Mouse (Mus musculus): Measurements from ENCODE around the gene Ppp1r12a.

Ppp1r12a gene

GRCm38 (mm10) chr10:108310195-108310594 lies 148.2 kb downstream of the Ppp1r12a start:
- Histone ChIP-seq H3K36me3 (ENCODE audit: insufficient read depth, low read length) (no peaks in the 10 kb centered on the region), H3K4me1 (replicated peaks; ENCODE audit: low read depth, low read length) (no peaks in the 10 kb centered on the region), H3K4me3 (replicated peaks; ENCODE audit: low read length) (no peak overlapping the region), H3K27me3 (ENCODE audit: insufficient read depth, low read length) (no peaks in the 10 kb centered on the region), H3K9me3 (ENCODE audit: low read length) (no peaks in the 10 kb centered on the region)
- no peak for TF ChIP-seq POU5F1 (IDR thresholded peaks at IDR 0.05; ENCODE audit: borderline replicate concordance, low read length)
- TF ChIP-seq CTCF (conservative IDR thresholded peaks at IDR 0.05; ENCODE audit: low read length): no peak
- TF ChIP-seq NANOG (IDR thresholded peaks at IDR 0.05; ENCODE audit: borderline replicate concordance, low read length): no peak

GRCm38 (mm10) chr10:108311396-108311795 lies 149.4 kb downstream of the Ppp1r12a start:
- Histone ChIP-seq H3K27me3 (ENCODE audit: insufficient read depth, low read length) (no peaks in the 10 kb centered on the region), H3K4me1 (replicated peaks; ENCODE audit: low read depth, low read length) (no peaks in the 10 kb centered on the region), H3K4me3 (replicated peaks; ENCODE audit: low read length) (no peak overlapping the region), H3K9me3 (ENCODE audit: low read length) (no peaks in the 10 kb centered on the region), H3K36me3 (ENCODE audit: insufficient read depth, low read length) (no peaks in the 10 kb centered on the region)
- TF ChIP-seq POU5F1 (IDR thresholded peaks at IDR 0.05; ENCODE audit: borderline replicate concordance, low read length) (no peak), NANOG (IDR thresholded peaks at IDR 0.05; ENCODE audit: borderline replicate concordance, low read length) (no peak), CTCF (conservative IDR thresholded peaks at IDR 0.05; ENCODE audit: low read length) (no peak)

DNA sequence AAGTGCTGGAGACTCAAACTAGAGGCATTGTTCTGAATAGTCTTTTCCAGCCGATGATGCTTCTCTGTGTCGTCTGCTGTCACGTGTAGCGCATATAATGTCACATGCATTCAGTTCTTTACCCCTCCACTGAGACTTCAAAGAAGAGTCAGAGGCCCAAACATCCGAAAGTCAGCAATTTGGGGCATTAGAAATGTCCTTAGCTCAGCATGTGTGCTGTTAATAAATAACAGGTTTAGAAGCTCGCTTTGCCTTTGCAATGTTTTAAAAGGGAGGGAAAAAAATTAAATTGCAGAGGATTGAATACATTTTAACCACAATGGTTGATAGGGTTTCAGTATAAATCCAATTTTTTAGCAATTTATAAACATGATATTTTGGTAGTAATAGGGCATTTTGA lies 151.9 kb downstream of the Ppp1r12a start:
- no peak for TF ChIP-seq POU5F1 (IDR thresholded peaks at IDR 0.05; ENCODE audit: borderline replicate concordance, low read length)
- no peak for TF ChIP-seq NANOG (IDR thresholded peaks at IDR 0.05; ENCODE audit: borderline replicate concordance, low read length)
- TF ChIP-seq CTCF (conservative IDR thresholded peaks at IDR 0.05; ENCODE audit: low read length): no peak

GRCm38 (mm10) chr10:108314396-108314795 lies 152.4 kb downstream of the Ppp1r12a start:
- no peaks in the 10 kb centered on the region for H3K9me3 ChIP-seq (ENCODE audit: low read length)
- TF ChIP-seq CTCF (conservative IDR thresholded peaks at IDR 0.05; ENCODE audit: low read length) (no peak), NANOG (IDR thresholded peaks at IDR 0.05; ENCODE audit: borderline replicate concordance, low read length) (no peak), POU5F1 (IDR thresholded peaks at IDR 0.05; ENCODE audit: borderline replicate concordance, low read length) (no peak)
- H3K4me1 ChIP-seq (replicated peaks; ENCODE audit: low read depth, low read length): peaks cover 4% of the 10 kb centered on the region; the same call in 1 of the 2 replicates
- H3K36me3 ChIP-seq (ENCODE audit: insufficient read depth, low read length): no peaks in the 10 kb centered on the region
- H3K27me3 ChIP-seq (ENCODE audit: insufficient read depth, low read length): no peaks in the 10 kb centered on the region
- H3K4me3 ChIP-seq (replicated peaks; ENCODE audit: low read length): no peak overlapping the region

More for the DNA sequence above, 151.9 kb downstream of the Ppp1r12a start:
- H3K4me1 ChIP-seq (replicated peaks; ENCODE audit: low read depth, low read length): peaks cover 4% of the 10 kb centered on the region; the same call in 1 of the 2 replicates
- H3K36me3 ChIP-seq (ENCODE audit: insufficient read depth, low read length): no peaks in the 10 kb centered on the region
- H3K9me3 ChIP-seq (ENCODE audit: low read length): no peaks in the 10 kb centered on the region
- no peaks in the 10 kb centered on the region for H3K27me3 ChIP-seq (ENCODE audit: insufficient read depth, low read length)
- H3K4me3 ChIP-seq (replicated peaks; ENCODE audit: low read length): no peak overlapping the region

DNA sequence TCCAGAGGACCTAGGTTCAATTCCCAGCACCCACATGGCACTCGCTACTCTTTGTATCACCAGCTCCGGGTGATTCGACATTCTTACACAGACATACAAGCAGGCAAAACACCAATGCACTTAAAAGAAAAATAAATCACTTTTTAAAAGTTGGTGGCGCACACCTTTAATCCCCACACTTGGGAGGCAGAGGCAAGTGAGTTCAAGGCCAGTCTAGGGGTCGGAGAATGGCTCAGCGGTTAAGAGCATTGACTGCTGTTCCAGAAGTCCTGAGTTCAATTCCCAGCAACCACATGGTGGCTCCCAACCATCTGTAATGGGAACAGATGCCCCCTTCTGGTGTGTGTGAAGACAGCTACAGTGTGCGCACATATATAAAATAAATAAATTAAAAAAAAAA lies 153.2 kb downstream of the Ppp1r12a start:
- no peaks in the 10 kb centered on the region for H3K36me3 ChIP-seq (ENCODE audit: insufficient read depth, low read length)
- H3K4me3 ChIP-seq (replicated peaks; ENCODE audit: low read length): no peak overlapping the region
- no peaks in the 10 kb centered on the region for H3K9me3 ChIP-seq (ENCODE audit: low read length)
- peaks cover 4% of the 10 kb centered on the region; the same call in 1 of the 2 replicates for H3K4me1 ChIP-seq (replicated peaks; ENCODE audit: low read depth, low read length)
- no peaks in the 10 kb centered on the region for H3K27me3 ChIP-seq (ENCODE audit: insufficient read depth, low read length)
- no peak for TF ChIP-seq CTCF (conservative IDR thresholded peaks at IDR 0.05; ENCODE audit: low read length)
- no peak for TF ChIP-seq POU5F1 (IDR thresholded peaks at IDR 0.05; ENCODE audit: borderline replicate concordance, low read length)
- TF ChIP-seq NANOG (IDR thresholded peaks at IDR 0.05; ENCODE audit: borderline replicate concordance, low read length): no peak

DNA sequence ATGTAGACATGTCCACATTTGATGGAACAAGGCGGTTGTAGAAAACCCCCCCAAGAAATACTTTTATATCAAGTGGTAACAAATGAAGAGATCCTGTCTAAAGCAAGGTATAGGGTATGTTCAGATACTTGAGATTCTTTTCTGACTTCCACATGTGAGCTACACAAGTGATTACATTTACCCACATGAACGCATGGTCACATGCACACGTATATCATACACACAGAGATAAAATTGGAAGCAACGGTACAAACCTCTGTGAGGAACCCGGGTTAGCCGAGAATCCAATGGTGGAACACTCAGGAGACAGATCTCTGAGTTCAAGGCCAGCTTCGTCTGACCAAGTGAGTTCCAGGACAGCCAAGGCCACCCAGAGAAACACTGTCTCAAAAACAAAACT lies 166.4 kb downstream of the Ppp1r12a start:
- Histone ChIP-seq H3K36me3 (ENCODE audit: insufficient read depth, low read length) (no peaks in the 10 kb centered on the region), H3K4me3 (replicated peaks; ENCODE audit: low read length) (no peak overlapping the region), H3K9me3 (ENCODE audit: low read length) (no peaks in the 10 kb centered on the region), H3K27me3 (ENCODE audit: insufficient read depth, low read length) (peaks cover 8% of the 10 kb centered on the region), H3K4me1 (replicated peaks; ENCODE audit: low read depth, low read length) (peaks cover 30% of the 10 kb centered on the region)
- TF ChIP-seq POU5F1 (IDR thresholded peaks at IDR 0.05; ENCODE audit: borderline replicate concordance, low read length) (no peak), CTCF (conservative IDR thresholded peaks at IDR 0.05; ENCODE audit: low read length) (no peak), NANOG (IDR thresholded peaks at IDR 0.05; ENCODE audit: borderline replicate concordance, low read length) (no peak)

GRCm38 (mm10) chr10:108328983-108329382 lies 167.0 kb downstream of the Ppp1r12a start:
- H3K27me3 ChIP-seq (ENCODE audit: insufficient read depth, low read length): peaks cover 8% of the 10 kb centered on the region
- H3K4me1 ChIP-seq (replicated peaks; ENCODE audit: low read depth, low read length): peaks cover 30% of the 10 kb centered on the region
- no peak overlapping the region for H3K4me3 ChIP-seq (replicated peaks; ENCODE audit: low read length)
- H3K9me3 ChIP-seq (ENCODE audit: low read length): no peaks in the 10 kb centered on the region
- no peaks in the 10 kb centered on the region for H3K36me3 ChIP-seq (ENCODE audit: insufficient read depth, low read length)
- TF ChIP-seq CTCF (conservative IDR thresholded peaks at IDR 0.05; ENCODE audit: low read length): no peak
- TF ChIP-seq POU5F1 (IDR thresholded peaks at IDR 0.05; ENCODE audit: borderline replicate concordance, low read length): no peak
- TF ChIP-seq NANOG (IDR thresholded peaks at IDR 0.05; ENCODE audit: borderline replicate concordance, low read length): no peak

DNA sequence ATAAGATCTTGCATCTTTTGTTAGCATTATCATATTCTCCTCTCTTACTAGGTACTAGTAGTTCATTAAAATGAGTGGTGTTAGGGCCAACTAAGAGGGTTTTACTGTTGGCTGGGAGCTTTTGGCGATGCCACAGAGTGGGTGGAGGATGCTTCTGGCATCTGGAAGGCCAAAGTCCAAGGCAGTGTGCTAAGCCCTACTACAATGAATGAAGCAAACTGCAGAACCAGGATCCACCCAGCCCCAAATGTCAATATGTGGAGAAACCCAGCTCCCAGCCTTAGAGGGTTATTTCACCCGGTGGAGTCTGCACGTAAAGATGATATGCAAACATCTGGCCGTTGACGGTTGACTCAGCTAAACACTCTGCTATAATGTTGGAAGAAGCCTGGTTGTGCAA lies 167.8 kb downstream of the Ppp1r12a start:
- H3K27me3 ChIP-seq (ENCODE audit: insufficient read depth, low read length): peaks cover 8% of the 10 kb centered on the region
- peaks cover 30% of the 10 kb centered on the region for H3K4me1 ChIP-seq (replicated peaks; ENCODE audit: low read depth, low read length)
- H3K9me3 ChIP-seq (ENCODE audit: low read length): no peaks in the 10 kb centered on the region
- peaks cover 3% of the 10 kb centered on the region; the same call in 1 of the 2 replicates for H3K36me3 ChIP-seq (ENCODE audit: insufficient read depth, low read length)
- H3K4me3 ChIP-seq (replicated peaks; ENCODE audit: low read length): no peak overlapping the region
- no peak for TF ChIP-seq CTCF (conservative IDR thresholded peaks at IDR 0.05; ENCODE audit: low read length)
- TF ChIP-seq POU5F1 (IDR thresholded peaks at IDR 0.05; ENCODE audit: borderline replicate concordance, low read length): no peak
- TF ChIP-seq NANOG (IDR thresholded peaks at IDR 0.05; ENCODE audit: borderline replicate concordance, low read length): no peak

- Histone ChIP-seq H3K9me3 (ENCODE audit: low read length) (no peaks in the 10 kb centered on the region), H3K36me3 (ENCODE audit: insufficient read depth, low read length) (peaks cover 8% of the 10 kb centered on the region), H3K27me3 (ENCODE audit: insufficient read depth, low read length) (peaks cover 8% of the 10 kb centered on the region), H3K4me1 (replicated peaks; ENCODE audit: low read depth, low read length) (peaks cover 36% of the 10 kb centered on the region), H3K4me3 (replicated peaks; ENCODE audit: low read length) (peak overlapping the region; percentile 96)
- TF ChIP-seq NANOG (IDR thresholded peaks at IDR 0.05; ENCODE audit: borderline replicate concordance, low read length): no peak
- no peak for TF ChIP-seq POU5F1 (IDR thresholded peaks at IDR 0.05; ENCODE audit: borderline replicate concordance, low read length)
Measured at GRCm38 (mm10) chr10:108330964-108331363, 169.0 kb downstream of the Ppp1r12a start.

Data from E14TG2a.4 (cell line).